Mouse (Mus musculus) frontal cortex, adult 2 months (tissue): ENCODE data around the gene Fxyd5. TPM values are rescaled to one million over a fixed set of nuclear protein-coding genes. Genes with fewer than 3 reads are reported as not detected.

Experiments
- DNase-seq, 2 experiments: peaks; one replicate each; pipeline ENCODE4 v3.0.0; 2022; ENCODE audit warnings: low spot score in 1 of 2; ENCODE audit errors: extremely low spot score in 1 of 2
- polyA plus RNA-seq: library from polyadenylated mRNA; depleted of rRNA; stranded (reverse); fragments of >200 nt; gene quantifications from 2 replicates; pipeline ENCODE4 v1.2.3, GENCODE M21; 2012

The Fxyd5 gene
- polyA plus RNA-seq, 1 experiment, result 37.6 TPM

DNA sequence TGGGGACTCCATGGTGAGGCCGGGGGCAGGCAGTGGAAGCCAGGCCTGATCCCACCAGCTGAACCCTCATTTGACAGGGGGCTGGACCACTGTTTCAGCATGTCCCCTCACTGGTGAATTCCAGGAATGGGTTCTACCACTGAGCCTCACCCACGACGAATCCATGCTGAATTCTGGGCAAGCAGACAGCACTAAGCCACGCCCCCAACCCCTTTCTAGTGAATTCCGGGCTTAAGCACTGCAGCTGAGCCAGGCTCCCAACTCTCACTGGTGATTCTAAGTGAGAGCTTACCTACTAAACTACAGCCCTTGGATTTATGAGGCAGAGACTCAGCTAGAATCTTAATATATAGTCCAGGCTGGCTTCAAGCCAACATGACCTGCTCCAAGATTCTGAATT lies 25.6 kb upstream of the Fxyd5 start:
- peak in 1 of 2 experiments; percentile 51 for DNase-seq

- DNase-seq, result no peak
Observed at GRCm38 (mm10) chr7:31063074-31063560, 20.8 kb upstream of the Fxyd5 start.

- DNase-seq, result no peak
Observed at GRCm38 (mm10) chr7:31060621-31061010, 18.3 kb upstream of the Fxyd5 start.

DNA sequence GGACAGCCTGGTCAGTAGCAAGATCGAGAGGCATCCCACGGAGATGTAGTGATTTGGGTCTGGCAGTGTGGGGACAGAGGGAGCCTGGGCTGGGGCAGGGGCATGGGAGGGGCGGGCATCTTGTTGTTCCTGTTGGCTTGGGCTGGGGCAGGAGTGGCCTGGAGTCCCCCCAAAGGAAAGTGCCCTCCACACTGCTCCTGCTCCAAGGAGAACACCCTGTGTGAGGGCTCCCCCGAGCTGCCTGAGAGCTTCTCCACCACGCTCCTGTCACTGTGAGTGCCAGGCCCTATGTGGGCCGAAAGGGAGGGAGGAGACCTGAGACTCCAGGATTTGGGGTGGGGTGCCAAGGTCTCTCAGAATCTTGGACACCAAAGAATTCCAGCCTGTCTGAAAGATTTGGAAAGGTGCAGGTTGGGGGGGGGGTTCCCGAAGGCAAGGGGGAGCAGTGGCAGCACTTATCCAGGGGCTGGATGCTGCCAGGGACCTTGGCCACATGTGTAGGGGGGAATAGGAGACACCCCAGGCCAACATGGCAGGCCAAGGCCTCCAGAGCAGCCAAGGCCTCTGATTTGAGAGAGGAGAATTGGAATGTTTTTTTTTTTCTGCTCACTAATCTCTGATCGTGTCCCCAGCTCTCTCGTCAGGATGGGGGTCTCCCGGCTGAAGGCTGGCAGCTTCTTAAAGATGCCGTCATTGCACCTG lies 17.8 kb upstream of the Fxyd5 start:
- DNase-seq, result no peak

DNA sequence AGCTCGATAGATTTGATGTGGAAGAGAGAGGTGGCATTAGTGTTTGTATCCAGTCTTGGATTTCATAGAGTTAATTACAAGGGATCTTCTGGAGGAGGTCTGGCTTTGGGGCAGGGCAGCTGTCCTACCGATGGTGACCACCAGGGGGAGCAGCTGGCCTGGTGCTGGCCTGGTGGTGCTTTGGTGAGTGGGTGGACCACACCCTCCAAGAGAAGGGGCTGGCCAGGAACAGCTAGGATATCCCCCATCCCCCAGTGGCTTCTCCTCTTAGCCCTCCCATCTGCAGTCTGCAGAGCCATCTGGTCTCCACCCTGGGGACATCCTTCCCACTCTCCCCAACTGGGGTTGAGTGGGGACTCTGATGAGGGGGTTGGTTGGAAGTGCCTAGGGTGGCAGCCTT lies 16.8 kb upstream of the Fxyd5 start, which contains the start of gene Lgi4:
TSS of gene Lgi4 (plus strand) at position 235 of the 400 bp plus-strand sequence.
- peak; percentile 70 to 89 for DNase-seq

- no peak for DNase-seq
Observed at GRCm38 (mm10) chr7:31058211-31058610, 15.9 kb upstream of the Fxyd5 start.

DNA sequence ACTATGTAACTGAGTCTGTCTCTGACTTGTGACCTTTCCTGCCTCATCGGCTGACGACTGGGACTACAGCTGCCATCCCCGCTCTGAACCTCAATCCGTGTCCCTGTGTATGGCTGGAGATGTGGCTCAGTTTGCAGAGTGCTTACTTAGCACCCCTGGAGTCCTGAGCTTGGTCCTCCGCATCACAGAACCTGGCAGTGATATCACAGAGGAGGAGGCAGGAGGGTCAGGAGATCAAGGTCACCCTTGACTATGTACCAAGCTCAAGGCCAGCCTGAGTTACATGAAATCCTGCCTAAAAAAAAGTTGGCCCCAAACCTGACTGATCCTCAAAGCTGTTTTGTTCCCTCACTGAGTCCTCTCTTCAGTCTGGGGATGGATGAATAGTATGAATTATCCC lies 15.4 kb upstream of the Fxyd5 start:
- DNase-seq, result no peak

DNA sequence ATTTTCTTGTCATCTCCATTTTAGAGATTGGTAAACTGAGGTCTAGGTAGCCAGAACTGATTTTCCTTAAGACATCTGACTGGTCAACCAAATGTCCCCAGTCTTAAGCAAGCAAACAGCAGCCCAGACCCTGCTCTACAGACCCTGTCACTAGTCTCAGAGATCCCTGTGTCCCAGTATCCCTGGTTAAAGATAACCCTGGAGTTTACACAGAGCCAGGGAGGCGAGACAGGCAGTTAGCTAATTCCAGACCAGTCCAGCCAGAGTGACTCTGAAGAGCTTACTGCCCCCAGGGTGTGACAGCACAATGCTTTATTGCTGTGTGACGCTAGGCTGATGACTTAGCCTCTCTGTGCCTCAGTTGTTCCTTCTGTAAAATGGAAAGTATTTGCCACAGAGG lies 14.8 kb upstream of the Fxyd5 start, which contains the start of gene Fxyd1:
TSS of gene Fxyd1 (minus strand) at position 129 of the 400 bp plus-strand sequence.
- DNase-seq, result no peak

- no peak for DNase-seq
Observed at GRCm38 (mm10) chr7:31056448-31056847, 14.2 kb upstream of the Fxyd5 start.

DNA sequence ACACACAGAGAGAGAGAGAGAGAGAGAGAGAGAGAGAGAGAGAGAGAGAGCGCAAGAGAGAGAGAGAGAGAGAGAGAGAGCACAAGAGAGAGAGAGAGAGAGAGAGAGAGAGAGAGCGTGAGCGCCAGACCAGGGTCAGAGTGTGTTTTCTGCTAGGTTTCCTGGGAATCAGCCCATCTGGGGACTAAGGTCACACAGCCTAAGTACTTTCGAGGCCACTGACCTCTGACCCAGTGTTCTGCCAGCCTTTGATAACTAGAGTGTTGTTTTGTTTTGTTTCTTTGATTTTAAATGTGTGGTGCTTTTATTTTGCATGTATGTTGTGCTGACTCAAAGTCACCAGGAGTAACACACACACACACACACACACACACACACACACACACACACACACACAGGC lies 13.6 kb upstream of the Fxyd5 start:
- no peak for DNase-seq

- DNase-seq, result peak in 1 of 2 experiments; percentile 29
Observed at GRCm38 (mm10) chr7:31055354-31055824, 13.1 kb upstream of the Fxyd5 start.

- DNase-seq, result no peak
Observed at GRCm38 (mm10) chr7:31054661-31055320, 12.5 kb upstream of the Fxyd5 start.

GRCm38 (mm10) chr7:31053882-31054447 lies 11.7 kb upstream of the Fxyd5 start:
- DNase-seq, result no peak

DNA sequence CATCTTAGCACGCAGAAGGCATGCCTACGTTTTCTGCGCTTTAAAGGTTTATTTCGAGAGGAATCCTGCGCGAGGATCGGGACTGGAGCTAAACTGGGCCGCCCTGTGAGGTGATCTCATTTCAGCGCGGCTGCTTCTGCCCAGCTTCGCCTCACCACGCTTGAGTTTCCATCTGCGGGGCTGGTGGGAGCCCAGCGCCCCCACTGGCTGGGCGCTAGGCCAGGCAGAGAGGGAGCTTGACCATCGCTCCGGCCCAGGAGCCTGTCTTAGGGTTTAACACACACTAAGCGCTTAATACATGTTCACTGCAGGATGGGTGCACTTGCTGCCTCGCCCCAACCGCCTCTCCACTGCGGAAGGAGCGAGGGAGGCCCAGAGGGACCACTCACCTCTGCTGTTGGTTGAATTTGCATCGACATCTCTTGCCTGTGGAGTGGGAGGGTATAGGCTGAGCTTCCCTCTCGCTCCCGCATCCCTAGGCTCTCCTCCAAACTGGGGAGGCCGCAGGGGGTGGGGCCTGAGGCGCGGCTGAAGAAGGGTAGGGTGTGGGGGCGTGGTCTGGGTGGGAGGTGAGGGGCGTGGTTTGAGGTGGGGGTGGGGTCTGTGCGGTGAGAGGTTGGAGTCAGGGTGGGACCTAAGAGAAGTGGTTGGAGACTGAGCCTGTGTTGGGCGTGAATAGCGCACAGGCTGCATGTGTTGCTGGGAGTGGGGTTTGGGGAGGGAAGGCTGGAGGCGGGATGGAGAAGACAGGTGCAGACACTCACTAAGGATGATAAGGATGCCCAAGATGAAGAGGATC lies 10.6 kb upstream of the Fxyd5 start:
- DNase-seq, result peak; percentile 78 to 81

DNA sequence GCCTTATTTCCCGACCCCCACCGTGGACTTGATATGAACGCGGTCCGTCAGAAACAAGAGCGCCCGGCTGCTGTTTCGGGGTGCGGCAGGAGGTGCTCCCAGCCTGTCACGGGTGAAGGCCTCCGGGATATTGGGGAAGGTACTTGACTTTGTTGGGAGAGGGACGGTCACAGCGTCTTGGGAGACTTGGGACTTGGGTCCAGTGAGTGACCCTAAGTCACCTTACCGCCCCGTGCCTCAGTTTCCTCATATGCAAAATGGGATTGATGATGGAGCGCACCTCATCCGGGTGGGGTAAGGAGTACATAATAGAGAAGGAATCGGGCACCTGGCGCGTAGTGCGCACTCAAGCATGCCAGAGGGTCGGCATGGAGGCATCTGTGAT lies 10.0 kb upstream of the Fxyd5 start:
- DNase-seq, result no peak

GRCm38 (mm10) chr7:31051321-31052021 lies 9.2 kb upstream of the Fxyd5 start, which contains the start of gene Fxyd7:
Gene Fxyd7, minus strand, starts transcription at chr7:31051467.
- DNase-seq, result no peak

- peak in 1 of 2 experiments; percentile 63 for DNase-seq
Observed at GRCm38 (mm10) chr7:31050921-31051320, 8.6 kb upstream of the Fxyd5 start.

- no peak for DNase-seq
Observed at GRCm38 (mm10) chr7:31050487-31050886, 8.2 kb upstream of the Fxyd5 start.

DNA sequence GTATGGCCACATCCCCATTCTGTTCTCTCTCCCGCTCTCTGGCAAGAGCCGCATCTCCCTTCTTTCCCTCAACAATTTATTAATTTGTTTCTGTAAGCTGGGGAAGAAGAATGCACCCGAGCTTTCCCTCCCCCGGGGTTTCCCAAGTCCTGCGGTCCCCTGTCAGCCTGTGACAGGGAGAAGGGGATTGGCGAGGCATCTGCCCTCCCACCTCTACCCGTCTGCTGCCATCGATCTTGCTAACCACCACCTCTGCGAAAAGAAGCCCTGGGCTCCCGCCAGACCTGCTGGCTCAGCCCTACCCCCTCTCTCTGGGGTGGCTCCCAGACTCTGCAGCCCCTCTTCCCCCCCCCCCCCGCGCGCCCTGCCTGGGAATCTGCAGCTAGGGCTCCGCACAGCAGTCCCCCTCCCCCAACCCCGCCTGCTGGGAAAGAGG lies 7.6 kb upstream of the Fxyd5 start:
- DNase-seq, result peak in 1 of 2 experiments; percentile 77
